Mouse (Mus musculus) intestine, embryonic 16.5 days (tissue): Measurements from ENCODE around the gene Gm13279. TPM values are rescaled to one million over a fixed set of nuclear protein-coding genes. Genes with fewer than 3 reads are reported as not detected.
"Not testable (repeated sequence)": the region's sequence is repeated elsewhere in the genome, so short reads cannot be mapped to it uniquely, and the experiment has no call there.

Experiments
- ATAC-seq: fragments of 200-750 bp; cut with Nextera tagmentation; 2 replicates; pipeline ENCODE4 v1.8.0; 2017; ENCODE audit warnings: moderate TSS enrichment, moderate library complexity
- H3K27ac ChIP-seq: fragments of 300-500 bp; sonication (generic); 2 replicates; pipeline ENCODE4 v1.5.1; 2014; ENCODE audit warnings: mild to moderate bottlenecking, low read length
- H3K27me3 ChIP-seq: fragments of 300-500 bp; sonication (generic); replicated peaks from 2 replicates; pipeline ENCODE4 v1.6.1; 2014; ENCODE audit warnings: low read length, control low read depth, mixed read lengths; ENCODE audit not compliant: control insufficient read depth, insufficient read depth
- H3K36me3 ChIP-seq: fragments of 300-500 bp; sonication (generic); 2 replicates; pipeline ENCODE4 v1.6.1; 2014; ENCODE audit warnings: low read length, control low read depth; ENCODE audit not compliant: control insufficient read depth, insufficient read depth
- H3K4me1 ChIP-seq: fragments of 300-500 bp; sonication (generic); 2 replicates; pipeline ENCODE4 v1.6.1; 2014; ENCODE audit warnings: low read length, control low read depth, mixed read lengths; ENCODE audit not compliant: control insufficient read depth, insufficient read depth
- H3K4me2 ChIP-seq: fragments of 300-500 bp; sonication (generic); 2 replicates; pipeline ENCODE4 v1.6.1; 2014; ENCODE audit warnings: low read depth, low read length, control low read depth
- H3K4me3 ChIP-seq: fragments of 300-500 bp; sonication (generic); 2 replicates; pipeline ENCODE4 v1.5.1; 2014; ENCODE audit warnings: mild to moderate bottlenecking, low read length
- H3K9ac ChIP-seq: fragments of 300-500 bp; sonication (generic); 2 replicates; pipeline ENCODE4 v1.6.1; 2014; ENCODE audit warnings: low read depth, low read length
- H3K9me3 ChIP-seq: fragments of 300-500 bp; sonication (generic); 2 replicates; pipeline ENCODE4 v1.6.1; 2016; ENCODE audit warnings: low read length, control low read depth; ENCODE audit not compliant: control insufficient read depth
- WGBS: fragments of 180-500 bp; shearing (Covaris S2); extraction: QIAGEN DNeasy Blood & Tissue Kit; methylation state at CpG from one replicate; pipeline ENCODE4 v1.1.7; 2014; 5-methylcytosine and 5-hydroxymethylcytosine counted together
- polyA plus RNA-seq: library from polyadenylated mRNA; unstranded; fragments of >200 nt; fragmentation: Nextera tagmentation; extraction: Ambion mirVana; gene quantifications from 2 replicates; pipeline ENCODE4 v1.2.1, GENCODE M21; 2015

The Gm13279 gene
- polyA plus RNA-seq, 1 experiment from 2014 or later, result not detected

DNA sequence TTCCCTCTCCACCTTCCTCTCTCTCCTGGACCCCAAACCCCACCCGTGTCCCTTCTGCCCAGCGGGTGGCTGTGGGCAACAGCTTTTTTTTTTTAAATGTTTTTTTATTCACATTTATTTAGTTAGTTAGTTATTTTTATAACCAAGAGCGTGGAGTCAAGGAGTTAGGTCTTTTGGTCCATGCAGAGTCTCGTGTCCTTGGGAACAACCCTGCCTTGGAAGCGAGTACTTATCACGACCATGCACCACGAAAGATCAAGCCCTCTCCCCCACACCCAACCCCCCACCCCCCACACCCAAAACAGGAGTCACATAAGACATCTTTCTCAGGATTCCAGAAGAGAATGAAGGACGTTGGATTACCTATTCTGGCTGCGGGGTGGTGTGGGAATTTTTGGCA lies 34.9 kb upstream of the Gm13279 start:
- 65% methylated on average over 8 of the region's 9 CpGs for WGBS
- not testable (repeated sequence) for H3K9me3 ChIP-seq, H3K4me2 ChIP-seq, H3K27ac ChIP-seq, H3K9ac ChIP-seq, H3K27me3 ChIP-seq, H3K4me3 ChIP-seq, ATAC-seq, H3K36me3 ChIP-seq, H3K4me1 ChIP-seq

DNA sequence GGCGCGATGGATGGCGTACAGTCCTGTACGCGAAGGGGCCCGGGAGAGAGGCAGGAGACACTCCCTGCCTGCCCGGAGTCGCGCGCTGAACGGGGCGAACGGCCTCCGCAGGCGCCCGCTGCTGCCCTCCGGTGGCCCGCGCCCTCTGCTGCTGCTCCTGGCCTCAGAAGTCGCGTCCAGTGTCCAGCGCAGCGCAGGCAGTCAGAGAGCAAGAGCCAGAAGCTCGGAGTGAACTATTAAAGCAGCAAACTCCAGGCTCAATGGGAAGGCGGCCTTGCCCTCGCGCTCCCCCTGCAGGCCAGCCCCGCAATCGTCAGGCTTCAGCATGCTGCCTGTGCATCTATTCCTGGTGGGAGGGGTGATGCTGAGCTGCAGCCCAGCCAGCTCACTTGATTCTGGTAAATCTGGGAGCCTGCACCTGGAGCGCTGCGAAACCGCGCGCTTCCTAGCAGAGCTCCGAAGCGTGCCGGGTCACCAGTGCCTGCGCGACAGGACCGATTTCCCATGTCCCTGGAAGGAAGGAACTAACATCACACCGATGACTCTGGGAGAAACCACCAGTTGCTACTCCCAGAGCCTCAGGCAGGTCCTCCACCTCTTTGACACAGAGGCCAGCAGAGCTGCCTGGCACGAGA lies 33.7 kb upstream of the Gm13279 start:
- not testable (repeated sequence) for H3K9me3 ChIP-seq, ATAC-seq, H3K4me1 ChIP-seq, H3K36me3 ChIP-seq, H3K27me3 ChIP-seq
- peak overlapping the region; percentile 54; the same call in 1 of the 2 replicates for H3K9ac ChIP-seq
- peak overlapping the region; percentile 61; the same call in 1 of the 2 replicates for H3K27ac ChIP-seq
- peak overlapping the region; percentile 47 for H3K4me2 ChIP-seq
- peak overlapping the region; percentile 39 for H3K4me3 ChIP-seq
- 3% methylated on average over 22 of the region's 42 CpGs for WGBS

DNA sequence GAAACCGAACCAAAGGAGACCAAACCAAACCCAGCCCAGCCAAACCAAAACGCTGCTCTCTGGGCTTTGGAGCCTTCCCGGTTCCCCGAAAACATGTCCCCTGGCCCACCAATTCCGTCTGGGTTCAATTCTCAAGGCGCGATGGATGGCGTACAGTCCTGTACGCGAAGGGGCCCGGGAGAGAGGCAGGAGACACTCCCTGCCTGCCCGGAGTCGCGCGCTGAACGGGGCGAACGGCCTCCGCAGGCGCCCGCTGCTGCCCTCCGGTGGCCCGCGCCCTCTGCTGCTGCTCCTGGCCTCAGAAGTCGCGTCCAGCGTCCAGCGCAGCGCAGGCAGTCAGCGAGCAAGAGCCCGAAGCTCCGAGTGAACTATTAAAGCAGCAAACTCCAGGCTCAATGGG lies 23.7 kb upstream of the Gm13279 start, which contains the start of gene Gm13290:
Gm13290 (plus strand) TSS at position 301 of the 400 bp plus-strand sequence.
- not testable (repeated sequence) for H3K4me1 ChIP-seq, H3K36me3 ChIP-seq, H3K4me2 ChIP-seq, H3K27me3 ChIP-seq, ATAC-seq, H3K9ac ChIP-seq, H3K4me3 ChIP-seq, H3K9me3 ChIP-seq, H3K27ac ChIP-seq
- WGBS, result no CpG with 5 or more reads among the region's 32 CpGs

DNA sequence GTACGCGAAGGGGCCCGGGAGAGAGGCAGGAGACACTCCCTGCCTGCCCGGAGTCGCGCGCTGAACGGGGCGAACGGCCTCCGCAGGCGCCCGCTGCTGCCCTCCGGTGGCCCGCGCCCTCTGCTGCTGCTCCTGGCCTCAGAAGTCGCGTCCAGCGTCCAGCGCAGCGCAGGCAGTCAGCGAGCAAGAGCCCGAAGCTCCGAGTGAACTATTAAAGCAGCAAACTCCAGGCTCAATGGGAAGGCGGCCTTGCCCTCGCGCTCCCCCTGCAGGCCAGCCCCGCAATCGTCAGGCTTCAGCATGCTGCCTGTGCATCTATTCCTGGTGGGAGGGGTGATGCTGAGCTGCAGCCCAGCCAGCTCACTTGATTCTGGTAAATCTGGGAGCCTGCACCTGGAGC lies 20.6 kb upstream of the Gm13279 start, which contains the start of gene Gm13289:
Gm13289 (plus strand) TSS at position 301 of the 400 bp plus-strand sequence.
- ATAC-seq, H3K9ac ChIP-seq, H3K36me3 ChIP-seq, H3K4me3 ChIP-seq, H3K4me1 ChIP-seq, H3K9me3 ChIP-seq, H3K27ac ChIP-seq, H3K27me3 ChIP-seq, H3K4me2 ChIP-seq: not testable (repeated sequence)
- WGBS, result no CpG with 5 or more reads among the region's 29 CpGs

DNA sequence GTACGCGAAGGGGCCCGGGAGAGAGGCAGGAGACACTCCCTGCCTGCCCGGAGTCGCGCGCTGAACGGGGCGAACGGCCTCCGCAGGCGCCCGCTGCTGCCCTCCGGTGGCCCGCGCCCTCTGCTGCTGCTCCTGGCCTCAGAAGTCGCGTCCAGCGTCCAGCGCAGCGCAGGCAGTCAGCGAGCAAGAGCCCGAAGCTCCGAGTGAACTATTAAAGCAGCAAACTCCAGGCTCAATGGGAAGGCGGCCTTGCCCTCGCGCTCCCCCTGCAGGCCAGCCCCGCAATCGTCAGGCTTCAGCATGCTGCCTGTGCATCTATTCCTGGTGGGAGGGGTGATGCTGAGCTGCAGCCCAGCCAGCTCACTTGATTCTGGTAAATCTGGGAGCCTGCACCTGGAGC lies 17.6 kb upstream of the Gm13279 start, which contains the start of gene Gm13272:
Gm13272 (plus strand) TSS at position 301 of the 400 bp plus-strand sequence.
- H3K27ac ChIP-seq, H3K4me3 ChIP-seq, H3K4me2 ChIP-seq, H3K4me1 ChIP-seq, H3K36me3 ChIP-seq, H3K9me3 ChIP-seq, H3K27me3 ChIP-seq, ATAC-seq, H3K9ac ChIP-seq: not testable (repeated sequence)
- WGBS, result no CpG with 5 or more reads among the region's 29 CpGs

DNA sequence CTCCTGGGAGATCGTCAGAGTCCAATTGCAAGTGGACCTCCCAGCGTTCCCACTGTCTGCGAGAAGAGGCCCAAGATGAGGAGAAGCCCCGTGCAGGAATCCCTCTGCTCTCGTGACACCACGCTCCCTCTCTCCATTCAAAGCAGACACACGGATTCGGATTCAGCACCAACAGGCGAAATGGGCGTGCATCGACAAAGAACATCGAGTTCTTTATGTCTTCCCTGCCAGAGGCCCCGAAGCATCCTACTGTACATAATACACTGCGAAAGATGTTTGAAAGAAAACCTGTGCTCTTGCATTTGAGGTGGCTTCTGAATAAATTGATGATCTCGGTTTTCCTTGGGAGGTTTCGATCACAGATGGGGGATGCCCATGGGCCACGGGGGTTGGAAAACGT lies 16.9 kb upstream of the Gm13279 start:
- WGBS, result 45% methylated on average over 13 of the region's 18 CpGs
- H3K36me3 ChIP-seq, H3K4me3 ChIP-seq, H3K9ac ChIP-seq, H3K27ac ChIP-seq, H3K4me1 ChIP-seq, ATAC-seq, H3K9me3 ChIP-seq, H3K27me3 ChIP-seq, H3K4me2 ChIP-seq: not testable (repeated sequence)

DNA sequence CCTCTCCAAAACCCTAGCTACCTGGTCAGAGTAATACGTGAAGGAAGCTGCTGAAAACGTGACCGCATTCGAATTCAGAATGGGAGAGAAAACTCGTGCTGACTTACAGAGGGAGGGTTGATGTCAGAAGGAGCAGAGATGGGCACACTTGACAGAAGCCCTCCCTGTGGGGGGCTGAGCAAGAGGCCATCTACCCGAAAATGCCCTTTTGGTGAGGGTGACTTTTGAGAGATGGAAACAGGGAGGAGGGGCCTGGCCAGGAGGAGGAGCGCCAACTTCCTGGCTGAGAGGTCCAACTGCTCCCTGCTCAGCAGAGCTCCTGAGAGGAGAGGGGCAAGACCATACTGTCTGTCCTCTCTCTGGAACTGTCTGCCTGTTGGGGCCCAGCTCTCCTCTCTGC lies 15.4 kb upstream of the Gm13279 start, which contains the start of gene Ifnz:
Ifnz (plus strand) TSS at position 301 of the 400 bp plus-strand sequence.
- H3K27ac ChIP-seq, ATAC-seq, H3K9ac ChIP-seq, H3K36me3 ChIP-seq, H3K4me1 ChIP-seq, H3K27me3 ChIP-seq, H3K9me3 ChIP-seq: not testable (repeated sequence)
- Histone ChIP-seq H3K4me3 (peak within 1 kb of the TSS; percentile 27; the same call in 1 of the 2 replicates), H3K4me2 (peak within 1 kb of the TSS; percentile 33; the same call in 1 of the 2 replicates)
- 17% methylated on average over 4 of the region's 7 CpGs for WGBS

DNA sequence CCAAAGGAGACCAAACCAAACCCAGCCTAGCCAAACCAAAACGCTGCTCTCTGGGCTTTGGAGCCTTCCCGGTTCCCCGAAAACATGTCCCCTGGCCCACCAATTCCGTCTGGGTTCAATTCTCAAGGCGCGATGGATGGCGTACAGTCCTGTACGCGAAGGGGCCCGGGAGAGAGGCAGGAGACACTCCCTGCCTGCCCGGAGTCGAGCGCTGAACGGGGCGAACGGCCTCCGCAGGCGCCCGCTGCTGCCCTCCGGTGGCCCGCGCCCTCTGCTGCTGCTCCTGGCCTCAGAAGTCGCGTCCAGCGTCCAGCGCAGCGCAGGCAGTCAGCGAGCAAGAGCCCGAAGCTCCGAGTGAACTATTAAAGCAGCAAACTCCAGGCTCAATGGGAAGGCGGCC lies 14.9 kb upstream of the Gm13279 start:
- not testable (repeated sequence) for H3K36me3 ChIP-seq, H3K27ac ChIP-seq, H3K27me3 ChIP-seq, H3K9me3 ChIP-seq, ATAC-seq, H3K4me1 ChIP-seq, H3K9ac ChIP-seq
- Histone ChIP-seq H3K4me3 (peak overlapping the region; percentile 27; the same call in 1 of the 2 replicates), H3K4me2 (peak overlapping the region; percentile 33; the same call in 1 of the 2 replicates)
- WGBS, result 0% methylated on average over 12 of the region's 31 CpGs

DNA sequence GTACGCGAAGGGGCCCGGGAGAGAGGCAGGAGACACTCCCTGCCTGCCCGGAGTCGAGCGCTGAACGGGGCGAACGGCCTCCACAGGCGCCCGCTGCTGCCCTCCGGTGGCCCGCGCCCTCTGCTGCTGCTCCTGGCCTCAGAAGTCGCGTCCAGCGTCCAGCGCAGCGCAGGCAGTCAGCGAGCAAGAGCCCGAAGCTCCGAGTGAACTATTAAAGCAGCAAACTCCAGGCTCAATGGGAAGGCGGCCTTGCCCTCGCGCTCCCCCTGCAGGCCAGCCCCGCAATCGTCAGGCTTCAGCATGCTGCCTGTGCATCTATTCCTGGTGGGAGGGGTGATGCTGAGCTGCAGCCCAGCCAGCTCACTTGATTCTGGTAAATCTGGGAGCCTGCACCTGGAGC lies 11.8 kb upstream of the Gm13279 start, which contains the start of gene Gm13276:
Gm13276 (plus strand) TSS at position 301 of the 400 bp plus-strand sequence.
- H3K9me3 ChIP-seq, H3K27ac ChIP-seq, H3K4me2 ChIP-seq, H3K4me1 ChIP-seq, H3K4me3 ChIP-seq, ATAC-seq, H3K9ac ChIP-seq, H3K27me3 ChIP-seq, H3K36me3 ChIP-seq: not testable (repeated sequence)
- no CpG with 5 or more reads among the region's 27 CpGs for WGBS
